Mouse (Mus musculus): ENCODE data around the gene Olfr483. TPM values are rescaled to one million over a fixed set of nuclear protein-coding genes. Genes with fewer than 3 reads are reported as not detected.

Gene Olfr483
- not detected in 2 replicates for polyA plus RNA-seq (2012; rRNA removed)

GRCm38 (mm10) chr7:108100549-108100948, at the start of gene Olfr483:
Gene Olfr483, plus strand, starts transcription at chr7:108100849.
- no peaks in the 10 kb centered on the region for H3K36me3 ChIP-seq (ENCODE audit: control insufficient read depth, insufficient read depth, low read length)
- H3K27me3 ChIP-seq (ENCODE audit: control insufficient read depth, insufficient read depth, low read length), result no peaks in the 10 kb centered on the region
- no peak within 1 kb of the TSS for H3K4me3 ChIP-seq (ENCODE audit: control insufficient read depth, insufficient read depth, low read length)
- TF ChIP-seq POLR2A (IDR thresholded peaks at IDR 0.05; ENCODE audit: control insufficient read depth, extremely low read depth, insufficient read depth, low read length, poor library complexity) (no peak), CTCF (IDR thresholded peaks at IDR 0.05; ENCODE audit: borderline replicate concordance, control insufficient read depth, extremely low read depth, insufficient read depth, low read length, poor library complexity) (no peak)
- H3K4me1 ChIP-seq (replicated peaks; ENCODE audit: control insufficient read depth, insufficient read depth, low read length), result no peaks in the 10 kb centered on the region
- WGBS, result 98% methylated on average over 1 of the region's 1 CpGs
- DNase-seq, result no peak
- H3K27ac ChIP-seq (ENCODE audit: control insufficient read depth, insufficient read depth, low read length), result no peak within 1 kb of the TSS

- TF ChIP-seq POLR2A (IDR thresholded peaks at IDR 0.05; ENCODE audit: control insufficient read depth, extremely low read depth, insufficient read depth, low read length, poor library complexity), result no peak
- TF ChIP-seq CTCF (IDR thresholded peaks at IDR 0.05; ENCODE audit: borderline replicate concordance, control insufficient read depth, extremely low read depth, insufficient read depth, low read length, poor library complexity), result no peak
- Histone ChIP-seq H3K27ac (ENCODE audit: control insufficient read depth, insufficient read depth, low read length) (no peak within 1 kb of the TSS), H3K4me1 (replicated peaks; ENCODE audit: control insufficient read depth, insufficient read depth, low read length) (no peaks in the 10 kb centered on the region), H3K4me3 (ENCODE audit: control insufficient read depth, insufficient read depth, low read length) (no peak within 1 kb of the TSS), H3K27me3 (ENCODE audit: control insufficient read depth, insufficient read depth, low read length) (no peaks in the 10 kb centered on the region), H3K36me3 (ENCODE audit: control insufficient read depth, insufficient read depth, low read length) (no peaks in the 10 kb centered on the region)
- 93% methylated on average over 1 of the region's 1 CpGs for WGBS
- DNase-seq, result no peak
Measured at GRCm38 (mm10) chr7:108067246-108067645, 33.4 kb upstream of the Olfr483 start, which contains the start of gene Olfr480. Gene Olfr480, minus strand, starts transcription at chr7:108067346.

- TF ChIP-seq POLR2A (IDR thresholded peaks at IDR 0.05; ENCODE audit: control insufficient read depth, extremely low read depth, insufficient read depth, low read length, poor library complexity) (no peak), CTCF (IDR thresholded peaks at IDR 0.05; ENCODE audit: borderline replicate concordance, control insufficient read depth, extremely low read depth, insufficient read depth, low read length, poor library complexity) (no peak)
- DNase-seq, result no peak
- no peaks in the 10 kb centered on the region for H3K36me3 ChIP-seq (ENCODE audit: control insufficient read depth, insufficient read depth, low read length)
- no peak within 1 kb of the TSS for H3K27ac ChIP-seq (ENCODE audit: control insufficient read depth, insufficient read depth, low read length)
- H3K4me3 ChIP-seq (ENCODE audit: control insufficient read depth, insufficient read depth, low read length), result no peak within 1 kb of the TSS
- H3K4me1 ChIP-seq (replicated peaks; ENCODE audit: control insufficient read depth, insufficient read depth, low read length), result no peaks in the 10 kb centered on the region
- H3K27me3 ChIP-seq (ENCODE audit: control insufficient read depth, insufficient read depth, low read length), result no peaks in the 10 kb centered on the region
Measured at GRCm38 (mm10) chr7:108079555-108079954, 21.1 kb upstream of the Olfr483 start, which contains the start of gene Olfr481. Gene Olfr481, plus strand, starts transcription at chr7:108079855.

- no peak for TF ChIP-seq POLR2A (IDR thresholded peaks at IDR 0.05; ENCODE audit: control insufficient read depth, extremely low read depth, insufficient read depth, low read length, poor library complexity)
- TF ChIP-seq CTCF (IDR thresholded peaks at IDR 0.05; ENCODE audit: borderline replicate concordance, control insufficient read depth, extremely low read depth, insufficient read depth, low read length, poor library complexity), result no peak
- Histone ChIP-seq H3K36me3 (ENCODE audit: control insufficient read depth, insufficient read depth, low read length) (no peaks in the 10 kb centered on the region), H3K4me3 (ENCODE audit: control insufficient read depth, insufficient read depth, low read length) (no peak within 1 kb of the TSS), H3K27me3 (ENCODE audit: control insufficient read depth, insufficient read depth, low read length) (no peaks in the 10 kb centered on the region), H3K27ac (ENCODE audit: control insufficient read depth, insufficient read depth, low read length) (no peak within 1 kb of the TSS), H3K4me1 (replicated peaks; ENCODE audit: control insufficient read depth, insufficient read depth, low read length) (no peaks in the 10 kb centered on the region)
- WGBS, result 92% methylated on average over 1 of the region's 1 CpGs
- DNase-seq, result no peak
Measured at GRCm38 (mm10) chr7:108097486-108097885, 3.2 kb upstream of the Olfr483 start, which contains the start of gene Olfr482. Gene Olfr482, minus strand, starts transcription at chr7:108097586.

GRCm38 (mm10) chr7:108120681-108121080, 20.0 kb downstream of the Olfr483 start:
- Histone ChIP-seq H3K4me1 (replicated peaks; ENCODE audit: control insufficient read depth, insufficient read depth, low read length) (no peaks in the 10 kb centered on the region), H3K4me3 (ENCODE audit: control insufficient read depth, insufficient read depth, low read length) (no peak overlapping the region), H3K27ac (ENCODE audit: control insufficient read depth, insufficient read depth, low read length) (no peak overlapping the region), H3K27me3 (ENCODE audit: control insufficient read depth, insufficient read depth, low read length) (no peaks in the 10 kb centered on the region), H3K36me3 (ENCODE audit: control insufficient read depth, insufficient read depth, low read length) (no peaks in the 10 kb centered on the region)
- no peak for DNase-seq
- WGBS, result 17% methylated on average over 1 of the region's 1 CpGs
- no peak for TF ChIP-seq POLR2A (IDR thresholded peaks at IDR 0.05; ENCODE audit: control insufficient read depth, extremely low read depth, insufficient read depth, low read length, poor library complexity)
- TF ChIP-seq CTCF (IDR thresholded peaks at IDR 0.05; ENCODE audit: borderline replicate concordance, control insufficient read depth, extremely low read depth, insufficient read depth, low read length, poor library complexity), result no peak

- TF ChIP-seq CTCF (IDR thresholded peaks at IDR 0.05; ENCODE audit: borderline replicate concordance, control insufficient read depth, extremely low read depth, insufficient read depth, low read length, poor library complexity) (no peak), POLR2A (IDR thresholded peaks at IDR 0.05; ENCODE audit: control insufficient read depth, extremely low read depth, insufficient read depth, low read length, poor library complexity) (no peak)
- no peaks in the 10 kb centered on the region for H3K27me3 ChIP-seq (ENCODE audit: control insufficient read depth, insufficient read depth, low read length)
- 67% methylated on average over 1 of the region's 1 CpGs for WGBS
- H3K36me3 ChIP-seq (ENCODE audit: control insufficient read depth, insufficient read depth, low read length), result no peaks in the 10 kb centered on the region
- no peak overlapping the region for H3K4me3 ChIP-seq (ENCODE audit: control insufficient read depth, insufficient read depth, low read length)
- H3K27ac ChIP-seq (ENCODE audit: control insufficient read depth, insufficient read depth, low read length), result no peak overlapping the region
- no peak for DNase-seq
- no peaks in the 10 kb centered on the region for H3K4me1 ChIP-seq (replicated peaks; ENCODE audit: control insufficient read depth, insufficient read depth, low read length)
Measured at GRCm38 (mm10) chr7:108121416-108121815, 20.8 kb downstream of the Olfr483 start.

GRCm38 (mm10) chr7:108127349-108127748, 26.7 kb downstream of the Olfr483 start, which contains the start of gene Olfr484:
Gene Olfr484, minus strand, starts transcription at chr7:108127449.
- no peak for TF ChIP-seq CTCF (IDR thresholded peaks at IDR 0.05; ENCODE audit: borderline replicate concordance, control insufficient read depth, extremely low read depth, insufficient read depth, low read length, poor library complexity)
- no peak for TF ChIP-seq POLR2A (IDR thresholded peaks at IDR 0.05; ENCODE audit: control insufficient read depth, extremely low read depth, insufficient read depth, low read length, poor library complexity)
- H3K27me3 ChIP-seq (ENCODE audit: control insufficient read depth, insufficient read depth, low read length), result no peaks in the 10 kb centered on the region
- no peaks in the 10 kb centered on the region for H3K36me3 ChIP-seq (ENCODE audit: control insufficient read depth, insufficient read depth, low read length)
- no peak within 1 kb of the TSS for H3K4me3 ChIP-seq (ENCODE audit: control insufficient read depth, insufficient read depth, low read length)
- H3K4me1 ChIP-seq (replicated peaks; ENCODE audit: control insufficient read depth, insufficient read depth, low read length), result no peaks in the 10 kb centered on the region
- DNase-seq, result no peak
- H3K27ac ChIP-seq (ENCODE audit: control insufficient read depth, insufficient read depth, low read length), result no peak within 1 kb of the TSS

Other genes with a start within 250 kb of the Olfr483 start
- not detected in 2 replicates for gene Olfr472, start 202.9 kb upstream of the Olfr483 start, polyA plus RNA-seq (2012; rRNA removed)
- not detected in 2 replicates for gene Olfr473, start 170.4 kb upstream of the Olfr483 start, polyA plus RNA-seq (2012; rRNA removed)
- not detected in 2 replicates for gene Olfr474, start 146.2 kb upstream of the Olfr483 start, polyA plus RNA-seq (2012; rRNA removed)
- gene Olfr476, start 136.0 kb upstream of the Olfr483 start, polyA plus RNA-seq (2012; rRNA removed), result not detected in 2 replicates
- gene Olfr477, start 114.2 kb upstream of the Olfr483 start, polyA plus RNA-seq (2012; rRNA removed), result not detected in 2 replicates
- not detected in 2 replicates for gene Olfr478, start 66.9 kb upstream of the Olfr483 start, polyA plus RNA-seq (2012; rRNA removed)
- gene Olfr479, start 50.2 kb upstream of the Olfr483 start, polyA plus RNA-seq (2012; rRNA removed), result not detected in 2 replicates
- gene Olfr480, start 33.5 kb upstream of the Olfr483 start, polyA plus RNA-seq (2012; rRNA removed), result not detected in 2 replicates
- gene Olfr481, start 21.0 kb upstream of the Olfr483 start, polyA plus RNA-seq (2012; rRNA removed), result not detected in 2 replicates
- not detected in 2 replicates for gene Olfr482, start 3.3 kb upstream of the Olfr483 start, polyA plus RNA-seq (2012; rRNA removed)
- gene Olfr484, start 26.6 kb downstream of the Olfr483 start, polyA plus RNA-seq (2012; rRNA removed), result not detected in 2 replicates
- not detected in 2 replicates for gene Olfr485, start 59.0 kb downstream of the Olfr483 start, polyA plus RNA-seq (2012; rRNA removed)
- gene Olfr486, start 71.9 kb downstream of the Olfr483 start, polyA plus RNA-seq (2012; rRNA removed), result not detected in 2 replicates
- gene Olfr487, start 113.8 kb downstream of the Olfr483 start, polyA plus RNA-seq (2012; rRNA removed), result not detected in 2 replicates
- not detected in 2 replicates for gene Olfr488, start 157.5 kb downstream of the Olfr483 start, polyA plus RNA-seq (2012; rRNA removed)
- gene Olfr490, start 188.1 kb downstream of the Olfr483 start, polyA plus RNA-seq (2012; rRNA removed), result not detected in 2 replicates
- not detected in 2 replicates for gene Olfr491, start 212.6 kb downstream of the Olfr483 start, polyA plus RNA-seq (2012; rRNA removed)
- not detected in 2 replicates for gene Olfr492, start 222.8 kb downstream of the Olfr483 start, polyA plus RNA-seq (2012; rRNA removed)
- gene Olfr493, start 246.1 kb downstream of the Olfr483 start, polyA plus RNA-seq (2012; rRNA removed), result not detected in 2 replicates

Data from thymus, adult 2 months (tissue).